Mouse (Mus musculus): Measurements from ENCODE around the gene Bcdin3d.

The Bcdin3d gene

GRCm38 (mm10) chr15:99505324-99506095, 31.0 kb upstream of the Bcdin3d start:
- no peaks in the 10 kb centered on the region for H3K36me3 ChIP-seq (ENCODE audit: insufficient read depth, low read length)
- no peak overlapping the region for H3K4me3 ChIP-seq (replicated peaks; ENCODE audit: low read length)
- no peaks in the 10 kb centered on the region for H3K9me3 ChIP-seq (ENCODE audit: low read length)
- peaks cover 46% of the 10 kb centered on the region for H3K4me1 ChIP-seq (replicated peaks; ENCODE audit: low read depth, low read length)
- no peak for TF ChIP-seq NANOG (IDR thresholded peaks at IDR 0.05; ENCODE audit: borderline replicate concordance, low read length)
- TF ChIP-seq POU5F1 (IDR thresholded peaks at IDR 0.05; ENCODE audit: borderline replicate concordance, low read length), result no peak
- peaks cover 12% of the 10 kb centered on the region; the same call in 1 of the 2 replicates for H3K27me3 ChIP-seq (ENCODE audit: insufficient read depth, low read length)

GRCm38 (mm10) chr15:99503256-99503655, 28.7 kb upstream of the Bcdin3d start:
- no peaks in the 10 kb centered on the region for H3K36me3 ChIP-seq (ENCODE audit: insufficient read depth, low read length)
- TF ChIP-seq CTCF (conservative IDR thresholded peaks at IDR 0.05; ENCODE audit: low read length), result no peak
- no peak for TF ChIP-seq POU5F1 (IDR thresholded peaks at IDR 0.05; ENCODE audit: borderline replicate concordance, low read length)
- TF ChIP-seq NANOG (IDR thresholded peaks at IDR 0.05; ENCODE audit: borderline replicate concordance, low read length), result no peak
- no peak overlapping the region for H3K4me3 ChIP-seq (replicated peaks; ENCODE audit: low read length)
- H3K27me3 ChIP-seq (ENCODE audit: insufficient read depth, low read length), result peaks cover 26% of the 10 kb centered on the region
- peaks cover 56% of the 10 kb centered on the region for H3K4me1 ChIP-seq (replicated peaks; ENCODE audit: low read depth, low read length)
- no peaks in the 10 kb centered on the region for H3K9me3 ChIP-seq (ENCODE audit: low read length)

- Histone ChIP-seq H3K36me3 (ENCODE audit: insufficient read depth, low read length) (no peaks in the 10 kb centered on the region), H3K4me3 (replicated peaks; ENCODE audit: low read length) (no peak overlapping the region), H3K4me1 (replicated peaks; ENCODE audit: low read depth, low read length) (peaks cover 59% of the 10 kb centered on the region), H3K27me3 (ENCODE audit: insufficient read depth, low read length) (peaks cover 27% of the 10 kb centered on the region), H3K9me3 (ENCODE audit: low read length) (no peaks in the 10 kb centered on the region)
- no peak for TF ChIP-seq POU5F1 (IDR thresholded peaks at IDR 0.05; ENCODE audit: borderline replicate concordance, low read length)
- TF ChIP-seq CTCF (conservative IDR thresholded peaks at IDR 0.05; ENCODE audit: low read length), result no peak
- no peak for TF ChIP-seq NANOG (IDR thresholded peaks at IDR 0.05; ENCODE audit: borderline replicate concordance, low read length)
Measured at GRCm38 (mm10) chr15:99502311-99502831, 27.8 kb upstream of the Bcdin3d start.

- H3K36me3 ChIP-seq (ENCODE audit: insufficient read depth, low read length), result no peaks in the 10 kb centered on the region
- H3K4me3 ChIP-seq (replicated peaks; ENCODE audit: low read length), result no peak overlapping the region
- peaks cover 60% of the 10 kb centered on the region for H3K4me1 ChIP-seq (replicated peaks; ENCODE audit: low read depth, low read length)
- H3K27me3 ChIP-seq (ENCODE audit: insufficient read depth, low read length), result peaks cover 27% of the 10 kb centered on the region
- no peaks in the 10 kb centered on the region for H3K9me3 ChIP-seq (ENCODE audit: low read length)
- TF ChIP-seq POU5F1 (IDR thresholded peaks at IDR 0.05; ENCODE audit: borderline replicate concordance, low read length) (no peak), NANOG (IDR thresholded peaks at IDR 0.05; ENCODE audit: borderline replicate concordance, low read length) (no peak), CTCF (conservative IDR thresholded peaks at IDR 0.05; ENCODE audit: low read length) (no peak)
Measured at GRCm38 (mm10) chr15:99501292-99502260, 27.0 kb upstream of the Bcdin3d start.

GRCm38 (mm10) chr15:99500320-99500719, 25.8 kb upstream of the Bcdin3d start:
- Histone ChIP-seq H3K4me3 (replicated peaks; ENCODE audit: low read length) (no peak overlapping the region), H3K9me3 (ENCODE audit: low read length) (no peaks in the 10 kb centered on the region), H3K27me3 (ENCODE audit: insufficient read depth, low read length) (peaks cover 22% of the 10 kb centered on the region), H3K4me1 (replicated peaks; ENCODE audit: low read depth, low read length) (peaks cover 47% of the 10 kb centered on the region), H3K36me3 (ENCODE audit: insufficient read depth, low read length) (no peaks in the 10 kb centered on the region)
- TF ChIP-seq CTCF (conservative IDR thresholded peaks at IDR 0.05; ENCODE audit: low read length) (no peak), POU5F1 (IDR thresholded peaks at IDR 0.05; ENCODE audit: borderline replicate concordance, low read length) (no peak), NANOG (IDR thresholded peaks at IDR 0.05; ENCODE audit: borderline replicate concordance, low read length) (no peak)

- no peak for TF ChIP-seq NANOG (IDR thresholded peaks at IDR 0.05; ENCODE audit: borderline replicate concordance, low read length)
- no peak for TF ChIP-seq POU5F1 (IDR thresholded peaks at IDR 0.05; ENCODE audit: borderline replicate concordance, low read length)
- no peak for TF ChIP-seq CTCF (conservative IDR thresholded peaks at IDR 0.05; ENCODE audit: low read length)
- peaks cover 21% of the 10 kb centered on the region for H3K27me3 ChIP-seq (ENCODE audit: insufficient read depth, low read length)
- no peaks in the 10 kb centered on the region for H3K36me3 ChIP-seq (ENCODE audit: insufficient read depth, low read length)
- H3K4me3 ChIP-seq (replicated peaks; ENCODE audit: low read length), result no peak overlapping the region
- H3K4me1 ChIP-seq (replicated peaks; ENCODE audit: low read depth, low read length), result peaks cover 41% of the 10 kb centered on the region
- H3K9me3 ChIP-seq (ENCODE audit: low read length), result no peaks in the 10 kb centered on the region
Measured at GRCm38 (mm10) chr15:99499726-99500125, 25.2 kb upstream of the Bcdin3d start.

GRCm38 (mm10) chr15:99498781-99499180, 24.3 kb upstream of the Bcdin3d start:
- Histone ChIP-seq H3K4me3 (replicated peaks; ENCODE audit: low read length) (no peak overlapping the region), H3K27me3 (ENCODE audit: insufficient read depth, low read length) (peaks cover 21% of the 10 kb centered on the region), H3K36me3 (ENCODE audit: insufficient read depth, low read length) (no peaks in the 10 kb centered on the region), H3K9me3 (ENCODE audit: low read length) (no peaks in the 10 kb centered on the region), H3K4me1 (replicated peaks; ENCODE audit: low read depth, low read length) (peaks cover 40% of the 10 kb centered on the region)
- TF ChIP-seq POU5F1 (IDR thresholded peaks at IDR 0.05; ENCODE audit: borderline replicate concordance, low read length) (no peak), NANOG (IDR thresholded peaks at IDR 0.05; ENCODE audit: borderline replicate concordance, low read length) (no peak), CTCF (conservative IDR thresholded peaks at IDR 0.05; ENCODE audit: low read length) (no peak)

- Histone ChIP-seq H3K27me3 (ENCODE audit: insufficient read depth, low read length) (peaks cover 21% of the 10 kb centered on the region), H3K4me3 (replicated peaks; ENCODE audit: low read length) (no peak overlapping the region), H3K9me3 (ENCODE audit: low read length) (no peaks in the 10 kb centered on the region), H3K36me3 (ENCODE audit: insufficient read depth, low read length) (no peaks in the 10 kb centered on the region), H3K4me1 (replicated peaks; ENCODE audit: low read depth, low read length) (peaks cover 40% of the 10 kb centered on the region)
- TF ChIP-seq NANOG (IDR thresholded peaks at IDR 0.05; ENCODE audit: borderline replicate concordance, low read length), result no peak
- no peak for TF ChIP-seq CTCF (conservative IDR thresholded peaks at IDR 0.05; ENCODE audit: low read length)
- no peak for TF ChIP-seq POU5F1 (IDR thresholded peaks at IDR 0.05; ENCODE audit: borderline replicate concordance, low read length)
Measured at GRCm38 (mm10) chr15:99498356-99498755, 23.8 kb upstream of the Bcdin3d start.

Data from E14TG2a.4 (cell line).